Mouse (Mus musculus) heart, adult 2 months (tissue): Measurements from ENCODE around the gene Map3k21.

Source experiments
- CTCF ChIP-seq: fragments of 200-600 bp; IDR thresholded peaks from 2 replicates; pipeline ENCODE4 v1.8.1; 2022; ENCODE audit warnings: antibody characterized with exemption, mild to moderate bottlenecking, moderate library complexity
- POLR2A ChIP-seq: fragments of 200-500 bp; IDR thresholded peaks from 2 replicates; pipeline ENCODE4 v1.6.1; 2011; ENCODE audit warnings: mild to moderate bottlenecking, low read depth, low read length, control low read depth; ENCODE audit not compliant: insufficient read depth

GRCm38 (mm10) chr8:125956796-125957195 is 46.5 kb downstream of the Map3k21 start:
- no peak for TF ChIP-seq POLR2A
- no peak for TF ChIP-seq CTCF
